Mouse (Mus musculus): ENCODE measurements at regions not wholly inside any gene's neighbourhood (a gene's known extent, or its start where the extent isn't known, plus 50 kb on each side); places are given as distances from the start of the nearest gene placed in this dataset.
"Not testable (repeated sequence)": the region's sequence is repeated elsewhere in the genome, so short reads cannot be mapped to it uniquely, and the experiment has no call there.

GRCm38 (mm10) chr1:157755015-157755649, 248.6 kb downstream of the Sec16b start:
- DNase-seq: no peak

GRCm38 (mm10) chr1:157756977-157757376, 250.4 kb downstream of the Sec16b start:
- DNase-seq: no peak

- no peak for DNase-seq
These were observed 251.8 kb downstream of the Sec16b start for GRCm38 (mm10) chr1:157758337-157758736.

GRCm38 (mm10) chr1:157768201-157768600, 261.7 kb downstream of the Sec16b start:
- no peak for DNase-seq

GRCm38 (mm10) chr1:157797711-157798110, 291.2 kb downstream of the Sec16b start:
- DNase-seq: no peak

GRCm38 (mm10) chr1:157798561-157799553, 292.3 kb downstream of the Sec16b start:
- DNase-seq: no peak

GRCm38 (mm10) chr1:157801151-157801550, 294.6 kb downstream of the Sec16b start:
- no peak for DNase-seq

DNA sequence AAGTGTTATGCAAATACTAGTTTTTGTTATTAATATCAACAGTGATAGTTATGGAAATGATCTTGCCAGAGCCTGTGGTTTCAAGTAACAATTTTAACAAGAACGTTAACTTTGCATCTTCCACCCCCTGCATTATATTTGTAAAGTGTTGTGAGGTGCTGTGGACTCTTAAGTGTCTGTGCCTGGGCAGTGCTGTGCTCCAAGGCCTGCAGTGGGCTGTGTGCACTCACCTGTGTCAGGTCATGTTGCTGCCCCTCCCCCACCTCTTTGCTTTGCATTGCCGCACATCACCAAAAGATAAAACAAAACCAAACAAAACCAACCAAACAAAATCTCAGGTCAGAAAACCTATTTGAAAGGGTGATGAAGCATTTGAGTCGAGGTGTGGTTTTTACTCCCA, 297.7 kb downstream of the Sec16b start:
- no peak for DNase-seq

DNA sequence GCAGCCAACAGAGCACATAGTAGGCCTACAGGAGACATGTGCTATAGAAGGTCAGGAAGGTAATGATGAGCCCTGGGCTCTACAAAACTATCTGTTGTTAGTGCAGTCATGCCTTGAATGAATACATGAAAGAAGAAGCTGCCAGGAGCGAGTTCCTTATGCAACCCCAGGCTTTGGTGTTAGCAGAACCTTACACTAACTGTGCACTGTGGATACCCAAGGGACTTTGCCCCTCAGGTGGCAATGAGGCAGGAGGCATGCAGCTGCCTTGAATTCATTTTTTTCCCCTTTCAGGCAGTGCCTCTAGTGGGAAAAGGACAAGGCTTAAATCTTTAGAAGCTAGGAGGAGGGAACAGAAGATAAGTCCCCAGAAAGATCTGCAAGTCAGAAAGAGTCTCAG, 299.8 kb downstream of the Sec16b start:
- DNase-seq: no peak

DNA sequence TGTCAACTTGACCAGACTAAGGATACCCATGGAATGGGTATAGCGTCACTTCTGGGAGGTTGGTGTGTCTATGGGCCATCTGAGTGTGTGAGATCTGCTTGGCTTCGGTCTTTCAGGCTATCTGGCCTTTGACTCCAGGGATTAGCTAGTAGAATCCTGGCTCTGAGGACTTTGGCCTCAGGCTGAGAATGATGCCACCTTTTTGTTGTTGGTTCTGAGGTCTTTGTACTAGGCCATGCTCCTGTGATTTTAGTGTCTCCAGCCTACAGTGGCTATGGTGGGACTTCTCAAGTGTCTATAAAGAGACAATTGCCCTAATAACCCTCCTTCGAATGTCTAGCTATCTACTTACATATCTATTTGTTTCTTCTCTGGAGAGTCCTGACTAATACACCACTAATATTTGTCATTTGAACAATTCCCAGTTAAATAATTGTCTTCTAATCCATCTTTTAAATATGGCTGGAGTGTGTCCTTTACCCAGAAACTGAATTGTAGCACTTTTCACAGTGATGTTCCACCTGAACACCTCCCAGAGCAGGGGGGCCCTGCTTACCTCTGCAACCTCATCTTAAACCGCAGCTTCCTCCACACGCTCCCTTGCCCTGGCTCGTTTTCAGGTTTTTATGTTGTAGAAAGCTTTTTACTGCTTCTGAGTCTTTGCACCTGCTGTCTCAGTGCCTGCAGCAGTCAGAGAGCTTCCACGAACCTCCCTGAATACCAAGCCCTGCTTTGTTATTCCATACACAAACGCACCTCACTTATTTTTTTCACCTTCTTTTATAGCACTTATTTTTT, 303.3 kb downstream of the Sec16b start:
- DNase-seq: no peak

GRCm38 (mm10) chr1:157810657-157811056, 304.1 kb downstream of the Sec16b start:
- DNase-seq: no peak

DNA sequence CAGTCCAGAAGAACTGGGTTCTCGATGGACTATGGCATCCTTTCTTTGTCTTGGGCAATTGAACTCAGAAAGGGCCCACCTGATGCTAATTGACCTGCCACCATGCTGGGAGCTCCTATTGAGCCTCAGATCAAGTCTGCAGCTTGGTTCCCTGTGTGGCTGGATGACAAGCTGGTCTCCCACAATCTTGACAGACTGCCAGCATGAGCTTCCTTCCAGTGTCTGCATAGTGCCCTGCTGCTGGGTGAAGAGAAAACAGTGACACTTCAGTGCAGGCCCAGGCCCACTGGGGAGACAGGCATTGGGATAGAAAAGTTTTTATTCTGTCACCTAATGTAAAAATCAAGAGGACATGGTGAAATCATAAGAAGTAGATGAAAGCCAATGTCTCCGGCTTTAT, 321.4 kb downstream of the Sec16b start:
- no peak for DNase-seq

DNA sequence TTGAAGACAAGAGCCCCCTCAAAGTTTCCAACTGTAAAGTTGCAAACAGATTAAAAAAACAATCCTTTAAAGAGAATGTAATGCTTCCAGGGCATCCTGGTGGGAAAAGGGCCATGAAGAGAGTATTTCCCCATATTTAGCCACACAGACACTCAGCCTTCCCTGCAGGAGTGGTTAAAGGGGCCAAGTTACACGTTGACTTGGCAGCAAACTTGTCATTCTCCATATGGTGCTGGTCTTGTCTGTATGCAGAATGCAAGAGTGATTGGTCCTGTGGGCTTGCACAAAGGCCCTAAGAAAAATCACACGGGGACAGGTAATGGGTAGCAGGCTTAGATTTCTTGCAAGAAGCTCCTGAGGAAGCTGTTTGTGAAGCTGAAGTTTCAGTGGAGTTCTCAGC, 325.0 kb downstream of the Sec16b start:
- DNase-seq: no peak

DNA sequence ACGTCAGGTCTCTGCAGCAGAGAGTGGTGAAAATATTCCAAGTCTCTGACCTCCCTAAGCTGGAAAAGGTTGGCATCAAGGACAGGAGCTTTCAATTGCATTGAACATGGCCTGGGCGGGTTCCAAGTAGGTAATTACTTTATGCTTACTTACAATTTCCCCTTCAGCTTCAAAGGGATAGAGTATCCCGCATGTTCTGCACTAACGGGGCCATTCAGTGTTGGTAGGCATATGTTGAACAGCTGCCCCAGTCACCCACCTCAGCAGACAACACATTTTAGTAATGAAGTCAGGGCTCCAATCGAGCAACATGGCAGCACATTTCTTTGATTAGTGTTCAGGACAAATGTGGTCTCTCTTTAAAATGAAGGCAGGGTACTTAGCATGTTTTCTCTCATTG, 366.2 kb downstream of the Sec16b start:
- peak; percentile 6 for DNase-seq

GRCm38 (mm10) chr1:157875006-157875405, 368.5 kb downstream of the Sec16b start:
- no peak for DNase-seq

GRCm38 (mm10) chr1:157877117-157877516, 370.6 kb downstream of the Sec16b start:
- not testable (repeated sequence) for DNase-seq

DNA sequence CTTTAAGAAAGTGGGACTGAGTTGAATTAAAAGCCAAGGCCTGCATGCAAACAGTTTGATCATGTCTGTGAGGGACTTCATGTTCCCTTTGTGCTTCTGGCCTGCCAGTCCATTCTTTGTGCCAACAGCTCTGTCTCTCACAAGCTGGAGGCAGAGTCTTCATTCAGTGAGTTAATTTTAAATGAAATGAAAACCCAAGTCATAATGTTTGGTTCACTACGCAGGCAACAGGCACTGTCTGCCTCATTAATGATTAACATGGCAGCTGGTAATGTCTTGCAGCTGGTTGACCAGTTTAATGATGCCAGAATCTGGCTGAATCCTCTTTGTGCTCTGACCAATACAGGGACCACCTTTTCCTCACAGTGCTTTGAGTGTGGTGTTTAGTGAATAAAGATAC, 380.6 kb downstream of the Sec16b start:
- DNase-seq: no peak

GRCm38 (mm10) chr1:157888573-157888972, 382.0 kb downstream of the Sec16b start:
- peak; percentile 14 for DNase-seq

- DNase-seq: no peak
These were observed 399.6 kb downstream of the Sec16b start for GRCm38 (mm10) chr1:157906168-157906567.

GRCm38 (mm10) chr1:157937800-157938348, 418.3 kb downstream of the Brinp2 start:
- no peak for DNase-seq

- no peak for DNase-seq
These were observed 416.6 kb downstream of the Brinp2 start for GRCm38 (mm10) chr1:157939516-157939915.

- DNase-seq: no peak
These were observed 415.8 kb downstream of the Brinp2 start for GRCm38 (mm10) chr1:157940331-157940758.
